Mouse (Mus musculus): ENCODE results near the gene Ldlrad3.

The Ldlrad3 gene

DNA sequence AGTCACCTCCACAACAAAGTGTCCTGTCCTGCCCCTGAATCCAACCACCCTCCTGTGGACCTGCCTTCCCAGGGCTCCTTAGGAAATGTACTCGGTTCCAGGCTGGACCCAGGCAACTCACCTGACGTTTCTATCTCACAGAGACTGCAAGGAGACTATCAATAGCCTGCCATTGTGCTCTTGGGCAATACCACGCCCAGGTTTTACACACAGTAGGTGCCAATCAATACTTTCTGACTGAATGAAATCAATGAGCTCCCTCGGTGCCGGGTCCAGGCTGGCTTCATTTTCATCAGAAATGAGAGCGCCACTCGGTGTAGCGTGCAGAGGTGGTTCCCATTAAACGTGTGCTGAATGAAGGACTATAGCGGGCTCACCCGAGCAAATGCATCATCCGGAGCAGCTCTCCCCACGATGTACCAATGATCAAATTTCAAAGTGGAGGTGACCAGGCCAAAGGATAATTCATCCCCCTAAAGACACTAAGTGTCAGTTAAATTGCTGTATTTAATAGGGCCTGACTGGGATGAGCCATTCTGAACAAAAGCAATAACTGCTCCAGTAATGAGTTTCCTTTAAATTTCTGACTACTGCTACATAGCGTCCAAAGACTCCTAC lies 43.4 kb downstream of the Ldlrad3 start:
- no peak for DNase-seq

DNA sequence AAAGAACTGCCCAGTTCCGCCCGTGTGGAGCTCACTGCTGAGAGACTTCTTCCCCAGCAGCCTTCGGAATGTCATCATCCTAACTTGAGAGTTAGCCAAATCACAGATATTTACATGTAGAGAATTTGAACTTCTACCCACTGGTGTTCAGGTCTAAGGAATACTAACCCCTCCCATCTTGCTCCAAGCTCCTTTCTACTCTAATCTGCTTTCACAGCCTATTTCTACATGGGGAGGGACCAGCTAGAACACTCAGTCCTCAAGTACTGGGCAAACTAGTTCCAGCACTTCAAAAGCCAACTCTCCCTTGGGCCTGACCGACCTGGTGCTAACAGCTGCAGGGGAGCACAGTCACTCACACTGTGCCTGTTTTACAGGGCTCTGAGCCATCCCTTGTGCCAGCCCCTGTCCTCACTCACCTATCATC lies 44.0 kb downstream of the Ldlrad3 start:
- peak; percentile 40 for DNase-seq

DNA sequence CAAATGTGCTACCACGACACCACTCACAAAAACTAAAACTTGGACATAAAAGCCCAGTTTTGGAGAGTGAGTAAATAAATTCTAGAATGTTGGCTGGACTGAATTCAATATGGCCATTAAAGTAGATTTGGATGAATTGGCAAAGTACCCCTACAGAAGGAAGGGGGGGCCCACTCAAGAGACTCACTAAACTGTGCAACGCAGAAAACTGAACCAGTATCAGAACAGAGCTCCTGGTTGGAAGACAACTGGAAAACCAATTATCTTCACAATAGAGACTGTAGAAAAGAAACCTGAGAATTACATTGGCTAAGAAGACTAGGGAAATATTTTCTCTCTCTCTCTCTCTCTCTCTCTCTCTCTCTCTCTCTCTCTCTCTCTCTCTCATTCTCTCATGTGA lies 45.0 kb downstream of the Ldlrad3 start:
- no peak for DNase-seq

DNA sequence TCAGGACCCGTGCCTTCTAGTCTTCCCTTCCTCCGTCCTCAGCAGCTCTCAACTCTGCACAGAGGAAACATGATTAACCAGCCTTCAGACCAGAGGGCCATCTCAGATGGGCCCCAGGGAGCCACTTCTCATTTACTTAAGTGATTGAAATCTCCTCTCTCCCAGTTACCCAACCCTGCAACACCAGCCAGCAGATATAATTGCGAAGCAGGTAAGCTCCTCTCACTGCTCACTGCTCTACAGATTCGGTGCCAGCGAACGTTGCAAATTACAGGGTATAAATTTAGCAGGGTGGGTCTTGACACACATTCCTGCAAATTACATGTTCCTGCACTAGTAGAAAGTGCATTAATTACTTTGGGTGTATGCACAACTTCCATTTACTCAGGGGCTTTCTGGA lies 48.3 kb downstream of the Ldlrad3 start:
- no peak for DNase-seq

DNA sequence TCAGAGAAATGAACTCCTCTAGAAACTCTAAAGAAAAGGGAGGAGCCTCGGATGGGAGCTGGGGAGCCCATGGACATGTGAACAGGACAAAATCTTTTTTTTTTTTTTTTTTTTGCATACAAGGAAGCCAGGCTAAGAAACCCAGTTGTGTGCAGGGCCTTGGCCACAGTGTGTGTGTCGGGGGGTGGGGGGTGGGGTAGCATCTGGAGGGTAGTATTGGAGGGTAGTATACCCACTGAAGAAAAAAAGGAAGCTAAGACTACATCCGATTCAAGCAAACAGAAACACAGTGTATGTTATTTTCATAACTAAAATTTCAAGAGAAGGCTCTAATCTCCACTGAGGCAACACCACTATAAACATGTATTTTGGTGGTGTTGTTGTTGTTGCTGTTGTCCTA lies 50.0 kb downstream of the Ldlrad3 start:
- DNase-seq: no peak

DNA sequence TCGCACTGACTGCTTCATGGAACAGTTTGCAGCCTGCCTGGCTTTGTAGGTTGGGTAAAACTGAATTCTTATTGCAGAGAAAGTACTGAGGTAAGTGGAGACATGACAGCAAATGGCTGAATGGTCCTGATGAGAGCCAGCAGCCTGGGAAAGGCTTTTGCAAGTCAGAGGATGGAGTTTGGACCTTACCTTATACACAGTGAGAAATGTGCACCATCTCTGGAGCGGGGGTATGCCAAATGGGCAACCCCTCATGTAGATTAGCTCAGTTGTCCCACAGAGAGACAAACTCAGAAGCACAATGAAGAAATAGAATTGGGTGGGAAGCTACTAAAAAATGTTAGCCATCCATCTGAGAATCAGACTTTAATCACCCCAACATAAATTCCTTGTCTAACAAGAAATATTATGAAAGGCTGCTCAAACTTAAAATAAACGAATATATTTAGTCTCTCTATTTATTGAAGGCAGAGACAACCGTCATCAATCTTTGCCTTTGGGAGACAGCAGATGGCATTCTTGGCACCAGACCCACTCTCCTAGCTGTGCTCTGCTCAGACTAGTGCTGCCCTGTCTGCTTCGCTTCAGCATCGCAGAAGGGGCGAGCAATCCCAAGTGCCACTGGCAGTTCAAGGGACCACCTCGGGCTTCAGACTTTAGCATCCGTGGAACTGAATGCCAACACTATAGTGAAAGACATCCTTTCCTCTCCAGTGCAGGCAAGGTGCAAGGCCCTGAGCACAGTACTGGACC lies 51.5 kb downstream of the Ldlrad3 start:
- DNase-seq: peak; percentile 36

DNA sequence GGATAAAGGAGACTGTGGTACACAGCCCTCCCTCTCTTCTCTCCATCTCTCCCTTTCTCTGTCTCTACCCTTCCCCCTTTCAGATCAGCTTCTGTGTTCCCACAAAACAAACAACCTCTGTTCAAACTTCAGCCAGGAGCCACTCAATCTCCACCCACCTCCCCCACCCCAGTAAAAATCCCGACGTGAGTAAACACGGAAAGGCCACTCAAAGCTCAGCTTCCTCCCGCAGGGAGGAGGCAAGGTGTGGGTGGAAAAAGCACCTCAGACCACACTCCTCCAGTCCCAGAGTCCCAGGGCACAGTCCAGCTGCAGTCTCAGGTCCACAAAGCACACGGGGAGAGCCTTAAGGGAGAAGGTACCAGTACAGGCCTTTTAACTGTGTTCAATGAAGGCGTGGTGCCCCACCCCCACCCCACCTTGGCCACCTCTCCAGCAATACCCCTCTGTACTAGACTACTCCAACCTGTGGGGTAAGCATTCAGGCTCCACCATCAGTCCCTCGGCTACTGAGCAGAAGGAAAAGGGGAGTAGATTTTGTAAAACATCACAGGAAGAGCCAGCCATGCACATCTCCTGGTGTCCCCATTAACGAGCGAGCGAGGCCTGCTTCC lies 53.1 kb downstream of the Ldlrad3 start:
- DNase-seq: peak; percentile 52

DNA sequence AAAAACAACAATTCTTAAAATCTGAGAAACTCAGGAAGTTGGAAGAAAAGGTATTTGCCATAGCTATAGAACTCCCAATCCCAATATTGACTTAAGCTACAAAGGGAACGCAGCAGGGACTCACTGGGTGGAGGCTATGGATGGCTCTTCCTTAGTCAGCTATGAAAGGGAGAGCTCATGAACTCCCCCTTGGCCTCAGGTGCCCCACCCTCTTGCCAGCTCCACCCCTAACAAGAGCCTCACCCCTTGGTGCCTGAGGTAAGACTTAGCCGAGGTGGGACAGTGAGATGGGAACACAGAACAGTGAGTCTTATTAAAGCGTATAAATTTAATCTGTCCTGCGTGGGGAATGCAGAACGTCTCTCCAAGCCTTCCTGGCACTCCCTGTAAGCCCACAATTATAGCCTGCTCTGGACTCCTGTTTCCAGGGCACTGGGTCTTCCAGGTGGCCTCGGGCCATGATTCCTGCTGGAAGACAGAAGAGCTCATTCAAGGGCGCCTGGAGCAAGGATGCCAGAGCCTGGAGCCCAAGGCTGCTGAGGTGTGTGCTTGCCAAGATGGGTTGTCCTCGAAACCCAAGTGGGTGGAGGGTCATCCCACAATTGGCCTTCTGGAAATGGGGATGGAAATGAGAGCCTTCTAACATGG lies 55.9 kb downstream of the Ldlrad3 start:
- DNase-seq: no peak

DNA sequence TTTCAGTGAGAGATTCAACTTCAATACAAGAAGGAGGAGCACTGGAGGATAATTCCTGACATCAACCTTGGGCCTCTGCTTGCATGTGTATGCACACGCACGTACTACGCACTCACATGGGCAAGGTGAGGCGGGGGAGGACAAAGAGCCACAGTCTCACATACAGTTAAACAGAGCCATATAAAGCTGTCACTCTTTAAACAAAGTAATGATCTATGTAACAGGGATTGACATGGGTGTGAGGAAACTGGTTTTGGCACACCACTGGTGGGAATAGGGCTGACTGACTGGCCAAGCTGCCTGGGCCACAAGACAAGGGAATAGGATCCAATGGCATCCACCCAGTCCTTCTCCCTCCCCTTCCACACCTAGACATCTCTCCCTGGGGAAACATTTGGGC lies 57.0 kb downstream of the Ldlrad3 start:
- DNase-seq: no peak

DNA sequence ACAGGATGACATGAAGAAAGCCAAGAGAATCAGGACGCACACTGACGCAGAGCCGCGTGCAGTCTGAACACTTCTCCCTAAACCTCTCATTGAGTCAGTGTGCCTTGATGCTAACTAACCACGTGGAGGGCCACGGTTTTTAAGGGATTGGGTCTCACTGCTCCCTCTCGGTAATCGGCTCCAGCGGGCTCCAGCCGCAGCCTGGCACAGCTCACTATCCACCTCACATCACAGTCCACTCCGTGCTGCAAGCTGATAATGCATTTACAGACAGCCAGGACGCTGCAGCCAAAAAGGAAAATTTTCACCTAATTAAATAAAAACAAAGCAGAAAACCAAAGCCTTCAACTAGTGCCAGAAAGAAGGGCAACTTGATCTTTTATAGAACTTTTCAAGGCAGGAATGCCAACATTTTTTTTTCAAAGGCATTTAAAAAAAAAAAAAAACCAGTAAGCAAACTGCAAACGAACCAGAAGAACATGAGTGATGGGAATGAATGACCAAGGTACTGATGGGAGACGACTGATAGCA lies 57.6 kb downstream of the Ldlrad3 start:
- no peak for DNase-seq

DNA sequence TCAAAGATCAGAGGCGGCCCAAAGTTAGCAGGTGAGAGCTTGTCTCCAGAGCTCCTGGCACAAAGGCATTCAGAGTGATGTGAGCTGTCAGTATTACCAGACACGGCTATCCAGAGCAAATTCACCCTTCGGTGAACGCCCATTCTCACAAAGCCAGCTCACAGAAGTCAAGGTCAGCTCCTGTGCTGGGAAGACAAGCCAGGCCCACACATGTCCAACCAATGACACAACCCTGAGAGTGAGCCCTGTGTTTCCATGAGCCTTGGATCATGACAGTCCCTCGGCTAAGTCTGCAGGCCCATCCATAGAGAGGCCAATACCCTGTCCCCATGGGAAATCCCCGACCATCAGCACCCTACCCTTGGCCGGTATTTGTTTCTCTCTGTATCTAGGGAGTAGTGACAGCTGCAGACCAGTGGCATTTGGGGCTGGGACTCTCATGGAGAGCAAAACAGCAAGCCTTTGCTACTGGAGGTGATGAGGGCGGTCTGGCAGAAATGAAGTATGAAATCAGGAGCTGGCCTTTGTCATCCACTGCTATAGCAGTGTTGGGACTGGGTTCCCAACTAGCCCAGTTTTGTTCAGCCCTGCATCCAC lies 58.3 kb downstream of the Ldlrad3 start:
- no peak for DNase-seq

DNA sequence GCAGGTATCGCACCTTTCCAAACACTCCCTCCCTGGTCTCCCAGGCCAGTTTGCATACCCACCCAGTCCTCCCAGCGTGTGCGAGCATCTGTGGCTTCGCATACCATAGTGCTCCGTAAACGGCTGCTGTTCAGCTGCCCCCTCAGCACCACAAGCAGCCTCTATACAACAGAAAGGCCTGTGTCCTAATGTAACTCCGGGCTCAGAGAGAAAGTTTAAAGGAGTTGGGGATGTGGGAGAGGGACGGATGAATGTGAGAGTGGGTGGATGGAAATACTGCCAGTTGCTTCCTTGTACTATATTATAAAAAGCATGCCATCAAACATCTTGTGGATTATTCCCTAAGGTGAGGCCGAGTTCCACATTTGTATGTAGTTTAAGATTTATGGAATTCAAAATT lies 59.0 kb downstream of the Ldlrad3 start:
- DNase-seq: no peak

DNA sequence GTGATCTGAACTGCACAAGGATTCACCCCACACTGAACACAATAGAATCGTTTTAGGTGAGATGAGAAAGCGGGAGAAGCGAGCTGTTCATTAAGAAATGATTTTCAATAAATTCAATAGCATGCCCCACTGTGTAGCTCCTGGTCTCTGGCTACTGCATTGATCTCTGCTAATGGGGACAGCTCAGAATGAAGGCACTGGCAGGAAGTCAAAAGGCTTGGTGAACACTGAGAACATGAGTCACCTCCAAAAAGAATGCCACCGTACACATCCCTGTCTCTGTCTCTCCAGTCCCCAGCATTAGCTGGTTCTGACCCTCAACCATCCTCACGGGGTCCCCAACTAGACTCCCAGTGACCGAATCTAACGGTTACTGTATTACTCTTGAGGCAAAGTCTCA lies 60.1 kb downstream of the Ldlrad3 start:
- no peak for DNase-seq

DNA sequence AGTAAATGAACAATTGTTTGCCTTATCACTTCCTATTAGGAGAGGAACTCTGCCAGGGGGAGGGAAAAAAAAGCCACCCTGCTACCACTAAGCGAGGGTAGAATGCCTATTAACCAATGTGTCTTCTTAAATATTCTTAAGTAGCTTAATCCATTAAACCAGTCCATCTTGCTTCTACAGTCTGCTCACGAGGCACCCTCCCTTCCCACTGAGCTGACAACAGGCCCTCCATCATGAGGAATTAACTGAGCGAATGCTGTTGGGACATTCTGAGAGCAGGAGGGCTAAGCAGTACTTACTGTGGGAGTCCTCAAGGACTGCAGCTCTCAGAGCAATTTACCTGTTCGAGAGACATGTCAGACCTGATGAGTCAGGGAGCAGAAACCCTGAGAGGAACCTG lies 61.1 kb downstream of the Ldlrad3 start:
- DNase-seq: no peak

DNA sequence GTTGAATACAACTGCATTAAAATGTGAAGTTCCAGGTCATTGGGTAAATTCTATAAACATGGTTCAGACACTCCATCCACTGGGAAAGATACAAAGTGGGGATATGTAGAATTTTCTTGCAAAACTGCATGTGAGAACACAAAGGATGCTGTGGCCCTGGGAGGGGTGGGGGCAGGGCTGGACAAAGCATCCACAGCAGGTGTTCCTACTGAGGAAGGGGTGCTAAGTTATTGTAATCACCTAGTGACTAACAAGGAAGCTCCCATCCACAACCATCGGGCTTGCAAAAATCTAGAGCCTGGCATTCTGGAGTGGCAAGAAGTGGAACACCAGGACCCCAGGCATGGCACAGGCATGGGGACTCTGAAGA lies 64.1 kb downstream of the Ldlrad3 start:
- DNase-seq: no peak

DNA sequence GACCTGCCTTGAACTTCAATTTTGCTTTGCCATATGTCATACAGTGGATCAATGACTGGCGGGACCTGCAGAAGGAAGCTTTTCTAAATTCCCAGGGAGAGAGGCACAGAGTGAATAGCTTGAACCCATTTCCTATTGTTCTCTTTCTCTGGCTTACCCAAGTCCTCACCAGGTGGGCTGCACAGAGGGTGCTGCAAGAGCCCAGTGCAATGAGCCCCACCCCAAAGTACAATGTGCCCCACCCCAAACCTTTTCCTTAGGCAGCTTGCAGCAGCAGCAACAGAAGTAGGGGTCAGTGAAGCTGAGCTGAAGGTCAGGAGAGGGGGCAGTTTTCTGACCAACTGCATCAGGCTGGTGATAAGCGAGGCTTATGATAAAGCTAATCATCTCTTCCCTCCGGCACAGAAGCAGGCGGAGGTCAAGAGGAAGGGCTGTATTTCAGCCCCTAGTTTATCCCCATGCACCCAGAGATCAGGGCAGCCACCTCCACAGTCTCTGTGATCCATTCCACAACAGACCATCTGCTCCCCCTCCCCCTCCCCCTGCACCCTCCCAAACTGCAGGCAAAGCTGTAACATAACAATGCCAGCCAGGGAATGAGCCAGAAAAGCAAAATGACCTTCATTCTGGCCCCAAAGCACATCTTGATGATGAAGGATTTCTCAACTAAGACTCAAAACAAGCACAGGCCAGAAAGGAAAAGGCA lies 64.6 kb downstream of the Ldlrad3 start:
- DNase-seq: no peak

DNA sequence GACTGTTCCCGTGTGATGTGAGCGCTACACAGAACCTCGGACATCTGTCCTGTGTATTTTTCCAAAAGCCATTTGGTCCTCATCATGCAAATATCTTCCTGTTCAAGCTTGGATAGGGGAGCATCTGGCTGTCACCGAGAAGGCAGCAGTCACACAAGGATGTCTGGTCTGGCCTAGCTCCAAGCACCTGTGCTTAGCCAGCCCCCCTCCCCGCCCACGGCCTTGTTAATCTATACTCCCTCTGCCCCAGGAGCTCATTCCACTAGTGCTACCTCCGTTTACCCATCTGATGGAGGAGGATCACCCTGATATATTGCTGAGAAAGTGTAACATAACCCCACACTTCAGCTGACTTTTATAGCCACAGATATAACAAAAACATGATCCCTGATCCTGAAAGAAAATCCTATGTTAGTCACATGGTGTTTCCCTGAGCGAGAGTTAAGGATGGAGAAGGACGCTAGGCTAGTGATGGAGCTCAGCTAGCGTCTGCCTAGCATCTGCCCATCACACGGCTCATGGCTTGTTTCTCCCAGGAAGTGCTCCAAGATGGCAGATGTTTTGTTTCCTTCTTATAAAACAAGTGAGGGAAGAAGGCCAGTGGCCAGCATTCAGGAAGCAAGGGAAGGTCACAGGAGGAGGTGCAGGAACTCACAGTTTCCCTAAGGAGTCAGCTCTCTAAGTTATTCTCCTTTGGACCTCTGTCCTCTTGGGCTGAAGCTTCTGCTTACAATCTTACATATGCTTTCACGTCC lies 66.3 kb downstream of the Ldlrad3 start:
- DNase-seq: no peak

DNA sequence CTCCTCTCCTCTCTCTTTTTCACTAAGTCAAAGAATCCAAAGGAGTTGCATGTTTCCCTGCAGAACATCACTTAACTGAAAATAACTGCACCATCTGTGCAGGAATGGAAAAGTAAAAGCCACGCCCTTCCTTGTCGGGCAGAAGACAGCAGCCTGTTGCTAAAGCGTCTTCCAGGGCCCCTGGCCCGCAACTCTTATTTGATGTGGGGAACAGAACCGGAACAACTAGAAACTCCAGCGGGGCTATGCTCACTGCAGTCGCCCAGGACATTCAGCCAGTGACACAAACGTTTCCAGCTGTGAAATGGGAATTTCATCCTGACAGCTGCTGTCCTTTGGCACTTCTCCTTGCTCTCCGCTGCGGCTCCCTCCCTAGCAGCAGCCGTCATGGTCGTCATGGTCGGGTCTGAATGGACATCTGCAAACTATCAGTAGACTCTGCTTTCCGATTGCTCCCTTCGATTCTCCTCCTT lies 67.2 kb downstream of the Ldlrad3 start:
- DNase-seq: no peak

DNA sequence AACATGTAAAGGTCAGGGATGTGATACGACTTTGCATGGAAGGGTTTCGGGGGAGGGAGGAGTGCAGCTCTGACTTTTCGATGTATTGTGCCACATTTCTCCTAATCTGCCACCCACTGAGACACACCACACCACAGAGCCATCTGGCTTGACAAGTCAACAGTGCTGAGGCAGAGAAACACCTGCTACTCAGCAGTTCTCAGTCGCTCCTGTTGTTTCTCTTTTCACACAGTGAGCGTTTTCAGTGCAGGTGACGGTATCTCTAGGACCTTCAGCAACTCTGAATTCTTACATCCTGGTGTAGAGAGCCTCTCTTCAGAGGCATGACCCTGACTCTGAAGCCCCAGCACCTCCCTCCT lies 68.8 kb downstream of the Ldlrad3 start:
- DNase-seq: no peak

DNA sequence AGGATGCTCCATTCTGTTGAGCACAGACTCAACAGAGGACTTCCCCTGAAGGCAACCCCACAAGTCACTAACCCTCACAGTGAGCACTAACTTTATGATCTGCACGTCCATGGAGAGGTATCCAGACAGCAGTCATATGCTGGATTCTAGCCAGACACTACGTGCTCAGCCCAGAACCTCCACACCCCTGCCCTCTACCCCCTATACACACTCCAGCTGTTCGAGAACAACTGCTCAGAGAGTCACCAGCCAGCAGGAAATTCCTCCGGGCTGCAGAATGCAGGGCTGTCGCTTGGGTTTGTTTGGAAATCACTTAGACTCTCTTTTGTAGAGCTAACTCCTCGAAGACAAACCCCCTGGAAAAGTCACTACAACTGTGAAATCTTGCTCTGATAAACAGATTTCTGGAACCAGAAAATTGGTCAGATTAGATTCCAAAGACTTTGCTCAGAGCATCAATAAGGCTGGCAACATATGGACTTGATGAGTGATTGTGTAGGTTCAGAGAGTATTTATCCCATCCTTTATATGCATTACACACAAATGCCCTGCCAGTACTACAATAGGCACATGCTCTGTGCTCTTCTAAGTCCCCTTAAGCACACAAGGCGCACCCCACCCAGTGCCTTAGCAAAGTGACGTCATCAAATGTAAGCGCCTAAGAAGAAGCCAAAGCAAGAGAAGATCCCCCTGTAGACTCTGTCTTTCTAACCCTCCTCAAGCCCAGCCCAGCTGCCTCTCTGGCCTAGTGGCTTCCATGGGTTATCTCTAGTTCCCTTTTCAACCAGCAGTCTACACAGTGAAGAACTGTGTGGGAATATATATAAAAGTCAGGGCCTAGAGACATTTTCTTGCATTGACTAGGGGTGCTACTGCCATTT lies 69.4 kb downstream of the Ldlrad3 start:
- DNase-seq: peak; percentile 38

DNA sequence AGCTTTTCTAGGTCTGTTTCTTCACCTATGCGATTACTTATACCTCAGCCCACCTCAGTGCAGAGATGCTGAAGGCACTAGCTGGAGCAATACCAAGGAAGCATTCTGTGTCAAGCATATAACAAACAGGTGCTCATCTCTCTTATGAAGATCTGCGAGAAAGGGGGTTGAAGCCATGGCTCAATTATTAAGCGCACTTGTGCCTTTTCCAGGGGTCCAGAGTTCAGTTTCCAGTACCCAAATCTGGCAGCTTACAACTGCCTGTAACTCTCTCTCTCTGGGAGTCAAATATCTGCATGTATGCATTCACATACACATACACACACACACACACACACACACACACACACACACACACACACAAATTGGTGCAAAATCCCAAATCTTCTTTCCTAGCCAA lies 72.4 kb downstream of the Ldlrad3 start:
- no peak for DNase-seq

All from kidney, postnatal 14 days (tissue).